In the genomic region with DNA sequence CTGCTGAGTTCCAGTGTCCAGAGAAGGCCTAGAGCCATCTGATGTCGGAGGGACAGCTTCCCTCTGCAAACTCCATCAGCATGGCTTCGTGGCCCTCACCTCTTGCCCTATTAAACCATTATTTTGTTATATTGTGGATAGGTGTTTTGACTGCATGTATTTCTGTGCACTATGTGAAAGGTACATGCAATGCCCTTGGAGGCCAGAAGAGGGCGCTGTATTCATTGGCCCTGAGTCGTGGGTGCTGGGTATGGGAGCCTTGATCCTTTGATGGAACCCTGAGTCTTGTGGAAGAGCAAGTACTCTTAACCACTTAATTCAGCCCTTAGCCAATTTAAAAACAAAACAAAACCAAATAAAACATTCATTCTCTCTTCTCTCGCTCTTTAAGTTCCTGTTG, we compare ENCODE assay signal across 8 mouse cellular contexts.
DNase-seq lines count a peak whose midpoint lies in the region; ATAC-seq and TF ChIP-seq lines count a peak whose summit lies in the region.

No protein-coding gene starts in this region.

- H3K36me3 ChIP-seq in heart, embryonic 10.5 days, result no peaks in the 10 kb centered on the region
- no peaks in the 10 kb centered on the region for H3K36me3 ChIP-seq in thymus, adult 2 months (ENCODE audit: control insufficient read depth, insufficient read depth, low read length)
- no peaks in the 10 kb centered on the region for H3K36me3 ChIP-seq in embryonic facial prominence, embryonic 12.5 days
- H3K36me3 ChIP-seq in limb, embryonic 15.5 days, result no peaks in the 10 kb centered on the region

- 0 out of 2 replicates have a peak, but pooled peaks cover 4% of the 10 kb centered on the region for H3K4me1 ChIP-seq in heart, embryonic 10.5 days
- H3K4me1 ChIP-seq in thymus, adult 2 months (replicated peaks; ENCODE audit: control insufficient read depth, insufficient read depth, low read length), result no peaks in the 10 kb centered on the region
- H3K4me1 ChIP-seq in embryonic facial prominence, embryonic 12.5 days, result peaks cover 14% of the 10 kb centered on the region; the same call in 1 of the 2 replicates
- H3K4me1 ChIP-seq in limb, embryonic 15.5 days, result peaks cover 15% of the 10 kb centered on the region

- no peak overlapping the region for H3K4me3 ChIP-seq in heart, embryonic 10.5 days
- no peak overlapping the region for H3K4me3 ChIP-seq in thymus, adult 2 months (ENCODE audit: control insufficient read depth, insufficient read depth, low read length)
- H3K4me3 ChIP-seq in embryonic facial prominence, embryonic 12.5 days, result no peak overlapping the region
- no peak overlapping the region for H3K4me3 ChIP-seq in limb, embryonic 15.5 days

- no peak for ATAC-seq in embryonic facial prominence, embryonic 12.5 days (ENCODE audit: insufficient number of reproducible peaks, insufficient read depth, low FRiP score, low TSS enrichment)
- ATAC-seq in limb, embryonic 15.5 days (ENCODE audit: insufficient number of reproducible peaks, low FRiP score, low TSS enrichment, low read depth), result no peak
- ATAC-seq in inflammation-experienced regulatory T-cells, adult 6 months, result no peak

- H3K9ac ChIP-seq in embryonic facial prominence, embryonic 12.5 days, result no peak overlapping the region
- H3K9ac ChIP-seq in limb, embryonic 15.5 days, result no peak overlapping the region

- no peaks in the 10 kb centered on the region for H3K27me3 ChIP-seq in heart, embryonic 10.5 days (ENCODE audit: insufficient read depth, poor library complexity, severe bottlenecking)
- no peaks in the 10 kb centered on the region for H3K27me3 ChIP-seq in thymus, adult 2 months (ENCODE audit: control insufficient read depth, insufficient read depth, low read length)
- H3K27me3 ChIP-seq in embryonic facial prominence, embryonic 12.5 days, result no peaks in the 10 kb centered on the region; the same call in 1 of the 2 replicates
- no peaks in the 10 kb centered on the region for H3K27me3 ChIP-seq in limb, embryonic 15.5 days

- H3K9me3 ChIP-seq in heart, embryonic 10.5 days, result 0 out of 2 replicates have a peak, but pooled peaks cover 1% of the 10 kb centered on the region
- H3K9me3 ChIP-seq in embryonic facial prominence, embryonic 12.5 days, result no peaks in the 10 kb centered on the region
- H3K9me3 ChIP-seq in limb, embryonic 15.5 days, result no peaks in the 10 kb centered on the region

- no peak for DNase-seq in heart, embryonic 10.5 days (ENCODE audit: low spot score)
- DNase-seq in heart, adult 8-10 months (ENCODE audit: low spot score), result no peak
- peak; percentile 15 for DNase-seq in thymus, adult 2 months
- no peak for DNase-seq in thymus, adult 18-20 months
- DNase-seq in natural killer cell, adult 2 months (ENCODE audit: low spot score in 2 of 2), result no peak

- peak overlapping the region; percentile 47; the same call in 1 of the 2 replicates for H3K27ac ChIP-seq in heart, embryonic 10.5 days
- H3K27ac ChIP-seq in thymus, adult 2 months (ENCODE audit: control insufficient read depth, insufficient read depth, low read length), result no peak overlapping the region
- peak overlapping the region; percentile 25; the same call in 1 of the 2 replicates for H3K27ac ChIP-seq in embryonic facial prominence, embryonic 12.5 days
- H3K27ac ChIP-seq in limb, embryonic 15.5 days, result peak overlapping the region; percentile 54; the same call in 1 of the 2 replicates

- peak; percentile 49; the same call in 1 of the 2 replicates for TF ChIP-seq CTCF in thymus, adult 2 months (IDR thresholded peaks at IDR 0.05; ENCODE audit: borderline replicate concordance, control insufficient read depth, extremely low read depth, insufficient read depth, low read length, poor library complexity)

- no peak overlapping the region for H3K4me2 ChIP-seq in embryonic facial prominence, embryonic 12.5 days (replicated peaks)
- H3K4me2 ChIP-seq in limb, embryonic 15.5 days, result no peak overlapping the region

- WGBS in heart, embryonic 10.5 days, result 28% methylated on average over 5 of the region's 5 CpGs
- 43% methylated on average over 5 of the region's 5 CpGs for WGBS in thymus, adult 2 months
- 32% methylated on average over 5 of the region's 5 CpGs for WGBS in embryonic facial prominence, embryonic 12.5 days
- WGBS in limb, embryonic 15.5 days, result 33% methylated on average over 5 of the region's 5 CpGs

- TF ChIP-seq POLR2A in thymus, adult 2 months (IDR thresholded peaks at IDR 0.05; ENCODE audit: control insufficient read depth, extremely low read depth, insufficient read depth, low read length, poor library complexity), result no peak
